In the genomic region with DNA sequence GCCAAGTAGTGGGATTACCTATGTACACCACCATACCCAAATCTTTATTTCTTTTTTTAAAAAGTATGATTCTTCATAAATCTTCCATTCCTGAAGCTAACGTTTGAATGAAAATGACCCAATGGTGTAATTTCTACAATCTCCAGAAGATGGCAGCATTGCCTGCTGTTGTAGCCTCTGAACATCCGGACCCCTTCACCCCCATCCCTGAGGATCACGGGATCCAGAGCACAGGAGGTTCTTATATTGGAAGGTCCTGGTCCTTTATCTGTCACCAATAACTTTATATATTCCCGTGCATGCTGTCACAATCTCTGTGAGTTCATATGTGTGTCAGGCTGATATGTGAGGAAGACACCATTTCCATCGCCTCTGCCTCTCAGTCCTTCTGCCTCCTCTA, we compare ENCODE assay signal across 9 mouse cellular contexts. TPM values are rescaled to one million over a fixed set of nuclear protein-coding genes. Genes with fewer than 3 reads are reported as not detected.
DNase-seq lines count a peak whose midpoint lies in the region; ATAC-seq and TF ChIP-seq lines count a peak whose summit lies in the region.
"Had no signal": no experiment of that assay in that cellular context is flagged by ENCODE, and none has a peak within 500 bp of the region (broad histone marks: within the 10 kb centered on the region; RNA-seq: fewer than 3 reads in every experiment).

No protein-coding gene starts in this region.

- no peaks in the 10 kb centered on the region for H3K79me2 ChIP-seq in CH12.LX (replicated peaks; ENCODE audit: control insufficient read depth, extremely low read depth, insufficient read depth, poor library complexity, severe bottlenecking)

- no peak overlapping the region for H3K4me3 ChIP-seq in CH12.LX (replicated peaks in 1 of 3; ENCODE audit: low read depth in 2 of 3, low read length in 2 of 3, poor library complexity in 1 of 3)
- H3K4me3 ChIP-seq in cortical plate, adult 2 months (ENCODE audit: insufficient read depth, low read length): no peak overlapping the region
- no peak overlapping the region for H3K4me3 ChIP-seq in hindbrain, postnatal 0 days (ENCODE audit: low read length)
- H3K4me3 ChIP-seq in lung, embryonic 14.5 days (ENCODE audit: low read depth, low read length): no peak overlapping the region

- H3K9ac ChIP-seq in CH12.LX (ENCODE audit: insufficient read depth, low read depth): no peak overlapping the region
- H3K9ac ChIP-seq in hindbrain, postnatal 0 days (replicated peaks; ENCODE audit: low read length): no peak overlapping the region
- no peak overlapping the region for H3K9ac ChIP-seq in lung, embryonic 14.5 days

- TF ChIP-seq EP300 in CH12.LX (IDR thresholded peaks at IDR 0.05; ENCODE audit: low read length): no peak

- H3K36me3 ChIP-seq in CH12.LX (replicated peaks in 1 of 2; ENCODE audit: control insufficient read depth in 1 of 2, insufficient read depth in 1 of 2, low read length in 1 of 2): no peaks in the 10 kb centered on the region
- H3K36me3 ChIP-seq in hindbrain, postnatal 0 days (ENCODE audit: insufficient read depth, low read length): no peaks in the 10 kb centered on the region
- no peaks in the 10 kb centered on the region for H3K36me3 ChIP-seq in lung, embryonic 14.5 days (ENCODE audit: insufficient read depth)

- H3K27me3 ChIP-seq in CH12.LX (replicated peaks): no peaks in the 10 kb centered on the region
- no peaks in the 10 kb centered on the region for H3K27me3 ChIP-seq in hindbrain, postnatal 0 days (ENCODE audit: insufficient read depth, low read length)
- no peaks in the 10 kb centered on the region for H3K27me3 ChIP-seq in lung, embryonic 14.5 days (ENCODE audit: insufficient read depth, low read length)

- dilution Hi-C loops in CH12.LX (cut with MboI; ENCODE audit: extremely low pct_ligation_motif_present, extremely low pct_unique_long_range_greater_than_20kb, low sequenced_read_pairs): no loop called here

- peak; percentile 43 for DNase-seq in gastrocnemius, adult 18-20 months (ENCODE audit: low spot score)
- no peak for DNase-seq in gastrocnemius, adult 8-10 months (ENCODE audit: low spot score in 2 of 2)
- peak; percentile 41 for DNase-seq in CH12.LX (ENCODE audit: extremely low read depth)
- peak; percentile 75 for DNase-seq in hindbrain, postnatal 0 days (ENCODE audit: low spot score)
- peak; percentile 87 for DNase-seq in lung, embryonic 14.5 days
- DNase-seq in T-cell, adult 2 months (ENCODE audit: low spot score): no peak

- TF ChIP-seq POLR2A in CH12.LX (IDR thresholded peaks at IDR 0.05; ENCODE audit: low read depth, low read length): no peak
- no peak for TF ChIP-seq POLR2A in cortical plate, adult 2 months (IDR thresholded peaks at IDR 0.05; ENCODE audit: extremely low read depth, insufficient read depth, low read length)

- H3K27ac ChIP-seq in CH12.LX (ENCODE audit: insufficient read depth, low read depth): no peak overlapping the region
- H3K27ac ChIP-seq in cortical plate, adult 2 months (ENCODE audit: insufficient read depth, low read length): no peak overlapping the region
- H3K27ac ChIP-seq in hindbrain, postnatal 0 days: no peak overlapping the region
- H3K27ac ChIP-seq in lung, embryonic 14.5 days (ENCODE audit: low read depth): no peak overlapping the region

- peaks cover 3% of the 10 kb centered on the region for H3K9me3 ChIP-seq in CH12.LX (replicated peaks; ENCODE audit: low read length)
- no peaks in the 10 kb centered on the region for H3K9me3 ChIP-seq in hindbrain, postnatal 0 days (ENCODE audit: low read length)
- H3K9me3 ChIP-seq in lung, embryonic 14.5 days (ENCODE audit: low read depth, low read length): no peaks in the 10 kb centered on the region

- WGBS in hindbrain, postnatal 0 days: 31% methylated on average over 5 of the region's 5 CpGs
- WGBS in lung, embryonic 14.5 days: 21% methylated on average over 5 of the region's 5 CpGs

- TF ChIP-seq RAD21 in CH12.LX (IDR thresholded peaks at IDR 0.05; ENCODE audit: low read depth, low read length): peak; percentile 78

- in situ Hi-C loops in CH12.LX (cut with MboI; ENCODE audit: low pct_ligation_motif_present, low pct_unique_long_range_greater_than_20kb, low sequenced_read_pairs): loop anchor here (25.0 kb wide), 1 partner anchor 218 kb away; a partner anchor contains a TSS

- peak; percentile 75 for ATAC-seq in hindbrain, postnatal 0 days
- ATAC-seq in lung, embryonic 14.5 days (ENCODE audit: insufficient read depth): peak; percentile 60; the same call in 1 of the 2 replicates
- no peak for ATAC-seq in monocyte, adult 5-6 weeks (replicated peaks; ENCODE audit: insufficient number of reproducible peaks, low FRiP score, low TSS enrichment, poor library complexity, severe bottlenecking)

- TF ChIP-seq CTCF in CH12.LX (conservative IDR thresholded peaks at IDR 0.05 in 1 of 2, IDR thresholded peaks at IDR 0.05 in 1 of 2; ENCODE audit: low read depth in 2 of 2, low read length in 2 of 2): peak; percentile 80 to 85
- peak; percentile 78 for TF ChIP-seq CTCF in cortical plate, adult 2 months (IDR thresholded peaks at IDR 0.05; ENCODE audit: extremely low read depth, insufficient read depth, low read length)
- peak; percentile 87 for TF ChIP-seq CTCF in hindbrain, postnatal 0 days (IDR thresholded peaks at IDR 0.05; ENCODE audit: low read depth)
- TF ChIP-seq CTCF in lung, embryonic 14.5 days (IDR thresholded peaks at IDR 0.05; ENCODE audit: low read depth): peak; percentile 79

- H3K4me1 ChIP-seq in CH12.LX (ENCODE audit: control insufficient read depth in 1 of 2, insufficient read depth in 2 of 2): no peaks in the 10 kb centered on the region
- H3K4me1 ChIP-seq in cortical plate, adult 2 months (ENCODE audit: control insufficient read depth, insufficient read depth, low read length): no peaks in the 10 kb centered on the region
- H3K4me1 ChIP-seq in hindbrain, postnatal 0 days (ENCODE audit: insufficient read depth, low read length): no peaks in the 10 kb centered on the region
- H3K4me1 ChIP-seq in lung, embryonic 14.5 days (ENCODE audit: insufficient read depth): no peaks in the 10 kb centered on the region

- no peak overlapping the region for H3K4me2 ChIP-seq in CH12.LX (ENCODE audit: insufficient read depth, low read depth, poor library complexity, severe bottlenecking)
- no peak overlapping the region for H3K4me2 ChIP-seq in hindbrain, postnatal 0 days (ENCODE audit: low read depth, low read length)
- no peak overlapping the region for H3K4me2 ChIP-seq in lung, embryonic 14.5 days

TF ChIP-seq in CH12.LX, 34 proteins besides CTCF, POLR2A, EP300 and RAD21:
- TF ChIP-seq SMC3 (IDR thresholded peaks at IDR 0.05; ENCODE audit: low read depth, low read length) (peak; percentile 71), HCFC1 (IDR thresholded peaks at IDR 0.05; ENCODE audit: low read depth, low read length) (no peak)
TF ChIP-seq in CH12.LX: peak in this region for 1.

RNA-seq across cellular contexts. Expression of a gene that starts 16.5 kb away (rescaled TPM):
- total RNA-seq in gastrocnemius, adult 18-20 months (2021): under 1 TPM; 0.71 to 0.88 TPM
- 1 to 10 TPM in 1 of 4 experiments, under 1 TPM in 3; 0.51 to 1.2 (median 0.68) TPM for total RNA-seq in gastrocnemius, adult 8-10 months (2022)
- total RNA-seq in CH12.LX (2012; rRNA removed) (0.08 TPM in 1 of 2 replicates, not detected in the other), CH12.LX (2014; rRNA removed) (0.12 and 0.14 TPM in 2 replicates)
- polyA plus RNA-seq in CH12.LX (2012; ENCODE audit: insufficient read length, low read depth): 0.84 and 0.93 TPM in 2 replicates
- 3.5 and 3.7 TPM in 2 replicates for polyA plus RNA-seq in cortical plate, adult 2 months (2012; rRNA removed)
- 0.26 TPM in 1 of 2 replicates, not detected in the other for total RNA-seq in hindbrain, postnatal 0 days (2014; rRNA removed)
- polyA plus RNA-seq in hindbrain, postnatal 0 days (2015; fragmentation: Nextera tagmentation; extraction: Ambion mirVana): 0.21 and 0.24 TPM in 2 replicates
- 0.47 and 0.86 TPM in 2 replicates for polyA plus RNA-seq in lung, embryonic 14.5 days (2014; fragmentation: Nextera tagmentation; extraction: Ambion mirVana)
- total RNA-seq in monocyte, adult 5-6 weeks (2017): not detected in 3 replicates
- total RNA-seq: heart, postnatal 36 days had no signal

RNA-seq across cellular contexts. Expression of a gene that starts 48.4 kb away (rescaled TPM):
- total RNA-seq in gastrocnemius, adult 18-20 months (2021): not detected
- total RNA-seq in gastrocnemius, adult 8-10 months (2022): not detected
- total RNA-seq in CH12.LX (2012; rRNA removed) (not detected in 2 replicates), CH12.LX (2014; rRNA removed) (not detected in 2 replicates)
- polyA plus RNA-seq in CH12.LX (2012; ENCODE audit: insufficient read length, low read depth): not detected in 2 replicates
- 0.02 TPM in 1 of 2 replicates, not detected in the other for polyA plus RNA-seq in cortical plate, adult 2 months (2012; rRNA removed)
- total RNA-seq in hindbrain, postnatal 0 days (2014; rRNA removed): not detected in 2 replicates
- polyA plus RNA-seq in hindbrain, postnatal 0 days (2015; fragmentation: Nextera tagmentation; extraction: Ambion mirVana): not detected in 2 replicates
- polyA plus RNA-seq in lung, embryonic 14.5 days (2014; fragmentation: Nextera tagmentation; extraction: Ambion mirVana): not detected in 2 replicates
- total RNA-seq in monocyte, adult 5-6 weeks (2017): not detected in 3 replicates
- total RNA-seq: heart, postnatal 36 days had no signal

Comparison
In these comparisons a context has a peak if more than half of its experiments do, and no peak if none do; other contexts are left out.
1. DNase-seq: peak in gastrocnemius, adult 18-20 months (single experiment), CH12.LX (single experiment), hindbrain, postnatal 0 days (single experiment) and lung, embryonic 14.5 days (single experiment); none in gastrocnemius, adult 8-10 months (0 of 2) and T-cell, adult 2 months (single experiment).
2. Peak in every context shown above with its lines, with median percentiles within 50 percentile points of each other: CTCF ChIP-seq.